Mouse (Mus musculus) embryonic facial prominence, embryonic 15.5 days (tissue): Measurements from ENCODE around the gene Zfp169. TPM values are rescaled to one million over a fixed set of nuclear protein-coding genes. Genes with fewer than 3 reads are reported as not detected.
A peak's percentile ranks its signal among the peaks of the same experiment; 100 is the strongest.

Experiments used
- ATAC-seq: fragments of 200-750 bp; cut with Nextera tagmentation; 2 replicates; pipeline ENCODE4 v1.8.0; 2017; ENCODE audit warnings: low read depth, moderate TSS enrichment; ENCODE audit not compliant: insufficient number of reproducible peaks, low FRiP score, low TSS enrichment
- H3K27ac ChIP-seq: fragments of 300-500 bp; sonication (generic); replicated peaks from 2 replicates; pipeline ENCODE4 v1.5.1; 2015; ENCODE audit warnings: mild to moderate bottlenecking, inconsistent platforms
- H3K27me3 ChIP-seq: fragments of 300-500 bp; sonication (generic); 2 replicates; pipeline ENCODE4 v1.6.1; 2015; ENCODE audit warnings: inconsistent platforms
- H3K36me3 ChIP-seq: fragments of 300-500 bp; sonication (generic); 2 replicates; pipeline ENCODE4 v1.6.1; 2015; ENCODE audit warnings: mild to moderate bottlenecking, inconsistent platforms
- H3K4me1 ChIP-seq: fragments of 300-500 bp; sonication (generic); 2 replicates; pipeline ENCODE4 v1.6.1; 2015; ENCODE audit warnings: inconsistent platforms
- H3K4me2 ChIP-seq: fragments of 300-500 bp; sonication (generic); replicated peaks from 2 replicates; pipeline ENCODE4 v1.6.1; 2015; ENCODE audit warnings: mild to moderate bottlenecking, inconsistent platforms
- H3K4me3 ChIP-seq: fragments of 300-500 bp; sonication (generic); replicated peaks from 2 replicates; pipeline ENCODE4 v1.5.1; 2015; ENCODE audit warnings: mild to moderate bottlenecking, inconsistent platforms
- H3K9ac ChIP-seq: fragments of 300-500 bp; sonication (generic); 2 replicates; pipeline ENCODE4 v1.6.1; 2015; ENCODE audit warnings: inconsistent platforms
- H3K9me3 ChIP-seq: fragments of 300-500 bp; sonication (generic); replicated peaks from 2 replicates; pipeline ENCODE4 v1.6.1; 2016; ENCODE audit warnings: inconsistent platforms
- WGBS: fragments of 180-500 bp; shearing (Covaris S2); methylation state at CpG from one replicate; pipeline ENCODE4 v1.1.7; 2015; 5-methylcytosine and 5-hydroxymethylcytosine counted together
- polyA plus RNA-seq: library from polyadenylated mRNA; unstranded; fragments of >200 nt; fragmentation: Nextera tagmentation; extraction: Ambion mirVana; gene quantifications from 2 replicates; pipeline ENCODE4 v1.2.1, GENCODE M21; 2015

The Zfp169 gene
- polyA plus RNA-seq, 1 experiment from 2014 or later = 4.0 TPM

DNA sequence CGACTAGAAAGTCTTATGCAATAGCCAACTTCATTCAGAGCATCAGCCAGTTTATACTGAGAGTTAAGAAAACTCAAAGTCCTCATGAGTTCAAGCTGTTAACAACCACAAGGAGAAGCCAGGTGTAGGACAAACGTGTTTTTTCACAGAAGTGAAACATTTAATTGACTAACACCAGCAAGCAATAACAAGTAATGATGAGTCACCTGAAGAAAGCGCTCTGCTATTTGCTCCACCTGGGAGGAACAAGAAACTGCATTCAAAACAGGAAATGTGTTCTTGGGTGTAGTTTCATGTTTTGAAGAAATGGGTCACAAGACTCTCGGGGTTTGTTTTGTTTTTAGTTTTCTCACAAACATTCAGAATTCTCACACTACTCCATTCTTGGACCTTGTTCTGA lies 2.6 kb upstream of the Zfp169 start:
- no peaks in the 10 kb centered on the region for H3K9me3 ChIP-seq
- no peak overlapping the region for H3K4me2 ChIP-seq
- peaks cover 10% of the 10 kb centered on the region for H3K4me1 ChIP-seq
- no peak overlapping the region for H3K4me3 ChIP-seq
- WGBS = 73% methylated on average over 4 of the region's 4 CpGs
- H3K9ac ChIP-seq = no peak overlapping the region
- ATAC-seq = no peak
- H3K27me3 ChIP-seq = no peaks in the 10 kb centered on the region
- H3K36me3 ChIP-seq = no peaks in the 10 kb centered on the region
- H3K27ac ChIP-seq = no peak overlapping the region

DNA sequence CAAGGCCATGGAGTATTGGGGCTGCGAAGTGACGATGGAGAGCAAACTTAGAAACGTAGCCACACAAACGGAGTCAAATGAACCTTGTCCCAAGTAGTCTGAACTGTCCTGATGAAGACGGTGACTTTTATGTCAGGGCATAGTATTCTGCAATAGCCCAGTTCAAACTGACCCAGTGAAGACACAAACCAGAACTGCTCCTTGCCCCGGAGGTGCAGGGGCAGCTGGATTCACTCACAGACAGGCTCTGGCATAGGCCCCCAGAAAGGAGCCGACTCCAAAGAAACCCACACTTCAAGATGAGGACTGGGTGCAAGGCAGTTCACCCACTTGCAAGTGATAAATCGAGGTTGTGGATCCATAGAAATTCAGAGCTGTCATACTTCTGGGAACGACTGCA lies 4.6 kb downstream of the Zfp169 start:
- no peaks in the 10 kb centered on the region for H3K9me3 ChIP-seq
- H3K27ac ChIP-seq = no peak overlapping the region
- no peak for ATAC-seq
- 85% methylated on average over 9 of the region's 9 CpGs for WGBS
- peaks cover 10% of the 10 kb centered on the region for H3K4me1 ChIP-seq
- H3K27me3 ChIP-seq = no peaks in the 10 kb centered on the region
- no peak overlapping the region for H3K4me3 ChIP-seq
- peaks cover 23% of the 10 kb centered on the region for H3K36me3 ChIP-seq
- H3K9ac ChIP-seq = no peak overlapping the region
- no peak overlapping the region for H3K4me2 ChIP-seq

DNA sequence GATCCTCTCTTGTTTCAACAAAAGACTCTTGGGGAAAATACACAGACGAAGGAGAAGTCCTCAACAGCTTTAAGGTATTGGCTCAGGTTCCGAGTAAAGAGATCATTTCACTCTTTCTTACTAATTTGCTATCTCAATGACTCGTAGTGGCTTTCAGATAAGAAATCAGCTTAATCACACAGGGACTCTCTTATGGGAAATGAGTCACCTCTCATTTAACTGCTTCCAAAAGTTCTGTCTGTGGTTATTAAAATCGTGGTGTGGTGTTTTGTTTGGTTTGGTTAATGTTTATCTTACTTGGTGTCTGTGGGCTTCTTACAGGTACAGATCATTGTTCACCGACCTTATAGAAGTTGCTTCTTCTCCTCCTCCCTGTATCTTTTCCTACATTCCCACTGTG lies 10.8 kb downstream of the Zfp169 start:
- WGBS = 85% methylated on average over 5 of the region's 5 CpGs
- H3K9me3 ChIP-seq = no peaks in the 10 kb centered on the region
- H3K4me3 ChIP-seq = no peak overlapping the region
- H3K9ac ChIP-seq = no peak overlapping the region
- no peaks in the 10 kb centered on the region for H3K27me3 ChIP-seq
- H3K27ac ChIP-seq = no peak overlapping the region
- ATAC-seq = no peak
- H3K36me3 ChIP-seq = peaks cover 41% of the 10 kb centered on the region
- 0 out of 2 replicates have a peak, but pooled peaks cover 12% of the 10 kb centered on the region for H3K4me1 ChIP-seq
- H3K4me2 ChIP-seq = no peak overlapping the region

DNA sequence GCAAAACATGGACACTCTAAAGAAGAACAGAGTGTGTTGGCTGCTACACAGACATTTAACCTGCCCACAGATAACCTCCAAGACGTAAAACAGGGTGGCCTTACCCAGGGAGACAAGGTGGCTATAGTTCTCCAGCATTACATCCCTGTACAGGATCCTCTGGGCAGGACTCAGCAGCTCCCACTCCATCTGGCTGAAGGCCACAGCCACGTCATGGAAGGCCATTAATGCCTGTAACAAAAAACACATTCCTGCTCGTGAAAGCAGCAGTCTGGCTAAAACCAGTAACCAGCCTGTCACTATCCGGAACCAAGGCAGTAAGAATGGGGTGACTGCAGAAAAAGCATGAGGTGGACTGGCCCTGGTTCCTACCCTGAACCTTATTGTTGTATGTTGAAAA lies 14.6 kb downstream of the Zfp169 start:
- Histone ChIP-seq H3K9me3 (no peaks in the 10 kb centered on the region; the same call in 1 of the 2 replicates), H3K4me3 (no peak overlapping the region), H3K36me3 (peaks cover 30% of the 10 kb centered on the region), H3K27me3 (no peaks in the 10 kb centered on the region), H3K27ac (peak overlapping the region; percentile 34; the same call in 1 of the 2 replicates), H3K4me2 (no peak overlapping the region), H3K9ac (no peak overlapping the region), H3K4me1 (0 out of 2 replicates have a peak, but pooled peaks cover 12% of the 10 kb centered on the region)
- ATAC-seq = no peak; the same call in 1 of the 2 replicates
- WGBS = 50% methylated on average over 4 of the region's 4 CpGs

DNA sequence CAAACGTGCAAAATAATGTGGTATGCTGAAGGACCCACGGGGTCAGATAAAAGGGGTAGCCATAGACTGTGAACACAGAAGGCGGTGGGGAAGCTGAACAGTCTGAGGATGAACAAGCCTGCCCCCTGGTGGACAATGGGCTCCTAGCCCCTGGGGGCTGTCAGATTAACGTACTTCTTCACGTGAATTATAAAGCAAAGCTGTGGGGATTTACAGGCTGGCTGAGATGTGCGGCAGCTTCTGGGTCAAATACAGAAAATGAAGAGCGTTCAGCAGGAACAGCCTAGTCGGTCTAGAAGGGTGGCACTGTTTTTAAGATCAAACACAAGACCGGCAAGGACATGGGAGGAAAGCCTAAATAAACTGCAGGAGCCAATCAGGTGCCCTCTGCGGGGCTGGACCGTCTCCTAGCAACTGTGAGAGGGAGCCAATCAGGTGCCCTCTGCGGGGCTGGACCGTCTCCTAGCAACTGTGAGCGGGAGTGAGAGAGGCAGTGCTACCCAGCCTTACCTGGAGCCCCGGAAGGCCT lies 15.5 kb downstream of the Zfp169 start:
- WGBS = 20% methylated on average over 15 of the region's 15 CpGs
- ATAC-seq = peak; percentile 84; the same call in 1 of the 2 replicates
- no peak overlapping the region for H3K4me2 ChIP-seq
- H3K4me1 ChIP-seq = 0 out of 2 replicates have a peak, but pooled peaks cover 12% of the 10 kb centered on the region
- peaks cover 26% of the 10 kb centered on the region for H3K36me3 ChIP-seq
- H3K27me3 ChIP-seq = no peaks in the 10 kb centered on the region
- no peak overlapping the region for H3K4me3 ChIP-seq
- H3K27ac ChIP-seq = no peak overlapping the region
- H3K9me3 ChIP-seq = no peaks in the 10 kb centered on the region; the same call in 1 of the 2 replicates
- no peak overlapping the region for H3K9ac ChIP-seq

DNA sequence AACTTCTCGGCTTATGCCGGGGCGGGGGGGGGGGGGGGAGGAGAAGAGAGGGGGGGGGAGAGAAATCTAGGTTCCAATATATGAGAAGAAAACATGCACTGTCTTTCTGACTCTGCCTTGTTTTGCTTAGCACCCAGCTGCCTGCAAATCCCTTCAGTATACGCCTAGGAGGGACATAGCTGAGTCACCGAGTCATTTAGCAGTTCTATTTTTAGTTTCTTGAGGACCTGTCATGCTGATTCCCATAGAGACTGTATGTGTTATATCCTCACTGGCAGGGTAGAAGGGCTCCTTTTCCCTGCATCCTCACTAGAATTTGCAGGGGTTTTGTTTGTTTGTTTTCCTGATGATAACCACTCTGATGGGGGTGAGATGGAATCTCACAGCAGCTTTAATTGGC lies 20.1 kb downstream of the Zfp169 start:
- H3K27me3 ChIP-seq = no peaks in the 10 kb centered on the region
- H3K4me1 ChIP-seq = 0 out of 2 replicates have a peak, but pooled peaks cover 4% of the 10 kb centered on the region
- H3K27ac ChIP-seq = no peak overlapping the region
- H3K9me3 ChIP-seq = no peaks in the 10 kb centered on the region; the same call in 1 of the 2 replicates
- H3K4me2 ChIP-seq = no peak overlapping the region
- no peak for ATAC-seq
- H3K4me3 ChIP-seq = no peak overlapping the region
- WGBS = 69% methylated on average over 4 of the region's 5 CpGs
- no peak overlapping the region for H3K9ac ChIP-seq
- peaks cover 49% of the 10 kb centered on the region for H3K36me3 ChIP-seq

DNA sequence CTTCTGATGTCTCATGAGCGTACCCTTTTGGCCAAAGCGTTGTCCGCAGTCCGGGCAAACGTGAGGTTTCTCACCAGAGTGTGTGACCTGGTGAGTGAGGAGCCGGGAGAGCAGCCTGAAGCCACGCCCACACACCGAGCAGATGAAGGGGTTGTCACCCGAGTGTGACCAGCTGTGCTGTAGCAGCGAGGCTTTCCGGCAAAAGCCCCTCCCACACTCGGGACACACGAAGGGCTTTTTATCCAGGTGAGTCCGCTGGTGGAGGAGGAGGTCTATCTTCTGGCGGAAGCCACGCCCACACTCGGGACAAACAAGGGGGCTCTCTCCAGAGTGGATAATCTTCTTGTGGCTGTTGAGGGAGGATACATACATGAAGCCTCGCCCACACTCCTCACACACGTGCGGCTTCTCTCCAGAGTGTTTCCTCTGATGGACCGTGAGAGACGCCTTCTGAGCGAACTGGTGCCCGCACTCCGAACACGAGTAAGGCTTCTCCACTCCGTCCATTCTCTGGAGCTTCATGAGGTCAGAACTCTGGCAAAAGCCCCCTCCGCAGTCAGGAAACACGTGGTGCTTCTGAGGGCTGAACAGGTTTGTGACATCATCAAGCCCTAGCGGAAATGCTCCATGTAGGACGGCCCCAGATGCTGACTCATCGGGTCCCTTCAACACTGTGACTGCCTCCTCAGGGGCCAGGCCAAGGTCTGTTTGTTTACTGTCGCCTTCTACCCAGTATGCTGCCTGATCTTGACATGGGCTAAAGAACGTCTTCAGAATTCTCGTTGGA lies 22.7 kb downstream of the Zfp169 start:
- ATAC-seq = no peak
- H3K36me3 ChIP-seq = peaks cover 49% of the 10 kb centered on the region
- no peaks in the 10 kb centered on the region for H3K4me1 ChIP-seq
- H3K4me3 ChIP-seq = no peak overlapping the region
- H3K9me3 ChIP-seq = no peaks in the 10 kb centered on the region
- no peaks in the 10 kb centered on the region for H3K27me3 ChIP-seq
- H3K27ac ChIP-seq = no peak overlapping the region
- no peak overlapping the region for H3K4me2 ChIP-seq
- H3K9ac ChIP-seq = no peak overlapping the region
- WGBS = 89% methylated on average over 35 of the region's 35 CpGs

DNA sequence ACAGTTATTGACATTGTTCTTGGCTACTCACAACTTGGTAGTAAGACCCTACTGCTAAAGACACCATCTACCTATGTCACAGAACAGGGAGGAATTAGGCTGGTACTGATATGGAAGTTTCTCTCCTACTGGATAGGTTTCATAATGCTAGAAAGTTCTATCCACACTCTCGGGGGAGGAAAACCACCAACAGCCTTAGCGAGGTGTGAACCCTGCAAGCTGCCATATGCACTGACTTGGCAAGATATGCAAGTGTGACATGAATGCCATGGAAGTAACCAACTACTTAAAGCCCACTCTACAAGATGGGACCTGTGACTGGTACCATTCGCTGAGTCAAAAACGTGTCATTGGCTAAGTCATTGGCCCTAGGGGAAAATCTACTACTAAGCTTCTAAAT lies 29.6 kb downstream of the Zfp169 start:
- ATAC-seq = no peak
- Histone ChIP-seq H3K9ac (no peak overlapping the region), H3K9me3 (no peaks in the 10 kb centered on the region), H3K4me2 (no peak overlapping the region), H3K4me3 (no peak overlapping the region), H3K4me1 (no peaks in the 10 kb centered on the region), H3K27me3 (no peaks in the 10 kb centered on the region), H3K27ac (no peak overlapping the region), H3K36me3 (peaks cover 13% of the 10 kb centered on the region)
- 89% methylated on average over 4 of the region's 4 CpGs for WGBS

DNA sequence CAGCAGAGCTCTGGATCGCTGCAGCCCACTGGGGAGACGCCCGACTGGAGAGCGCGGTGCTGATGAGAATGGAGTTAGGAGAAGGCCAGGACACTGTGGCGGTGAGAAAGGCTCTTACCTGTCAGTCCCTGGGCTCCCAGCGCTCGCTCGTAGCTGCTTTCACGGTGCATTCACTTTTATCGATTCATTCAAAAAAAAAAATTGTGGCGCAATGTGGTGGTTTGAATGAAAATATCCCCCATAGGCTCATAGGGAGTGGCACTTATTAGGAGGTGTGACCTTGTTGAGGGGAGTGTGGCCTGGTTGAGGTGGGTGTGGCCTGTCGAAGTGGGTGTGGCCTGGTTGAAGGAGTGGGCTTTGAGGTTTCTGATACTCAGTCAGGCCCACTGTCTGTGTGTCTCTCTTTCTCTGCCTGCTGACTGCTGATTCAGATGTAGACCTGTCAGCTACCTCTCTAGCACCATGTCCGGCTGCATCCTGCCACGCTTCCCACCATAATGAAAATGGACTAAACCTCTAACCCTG lies 44.5 kb downstream of the Zfp169 start:
- H3K4me1 ChIP-seq = 0 out of 2 replicates have a peak, but pooled peaks cover 2% of the 10 kb centered on the region
- no peak overlapping the region for H3K4me2 ChIP-seq
- H3K27me3 ChIP-seq = peaks cover 10% of the 10 kb centered on the region; the same call in 1 of the 2 replicates
- H3K9ac ChIP-seq = no peak overlapping the region
- H3K36me3 ChIP-seq = no peaks in the 10 kb centered on the region
- no peak; the same call in 1 of the 2 replicates for ATAC-seq
- no peak overlapping the region for H3K4me3 ChIP-seq
- no peak overlapping the region for H3K27ac ChIP-seq
- WGBS = 68% methylated on average over 15 of the region's 15 CpGs
- H3K9me3 ChIP-seq = no peaks in the 10 kb centered on the region

DNA sequence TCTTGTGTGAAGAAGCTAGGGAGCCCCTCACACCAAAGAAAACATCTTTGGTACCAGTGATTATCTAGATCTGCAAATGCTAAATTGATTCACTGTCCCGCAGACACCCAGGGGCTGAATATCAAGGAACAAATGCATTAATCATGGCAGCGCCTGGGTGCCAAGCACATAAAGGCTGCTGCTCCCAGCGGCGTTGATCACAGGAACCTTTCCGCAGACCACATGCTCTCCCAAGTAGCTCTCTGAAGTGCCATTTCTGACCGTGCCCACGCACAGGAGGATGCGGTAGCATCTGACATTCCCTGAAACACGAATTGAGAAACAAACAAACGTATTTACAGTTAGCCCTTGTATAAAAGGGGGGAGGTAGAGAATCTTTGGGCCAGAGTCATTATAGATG lies 47.1 kb downstream of the Zfp169 start:
- Histone ChIP-seq H3K9ac (no peak overlapping the region), H3K27ac (no peak overlapping the region), H3K4me3 (no peak overlapping the region), H3K9me3 (no peaks in the 10 kb centered on the region), H3K4me1 (no peaks in the 10 kb centered on the region), H3K27me3 (peaks cover 10% of the 10 kb centered on the region; the same call in 1 of the 2 replicates), H3K4me2 (no peak overlapping the region), H3K36me3 (no peaks in the 10 kb centered on the region)
- no peak for ATAC-seq
- WGBS = 65% methylated on average over 10 of the region's 10 CpGs

DNA sequence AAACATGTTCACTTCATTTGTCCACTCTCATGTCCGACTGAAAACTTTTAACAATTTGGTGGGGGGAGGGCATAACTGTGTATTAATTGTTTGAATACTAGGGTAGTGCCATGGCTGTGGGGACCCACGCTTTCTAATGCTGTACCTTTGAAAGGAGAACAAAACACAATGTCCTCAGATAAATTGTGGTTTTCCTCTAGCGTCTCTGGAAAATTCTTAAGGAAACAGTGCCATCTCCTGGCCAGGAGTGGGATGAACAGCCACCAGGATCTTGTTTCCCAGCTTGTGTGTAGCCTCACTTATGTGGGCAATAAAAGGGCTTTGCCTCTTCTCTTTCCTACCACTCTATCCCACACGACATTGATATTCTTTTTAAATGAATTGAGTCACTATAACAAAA lies 49.1 kb downstream of the Zfp169 start:
- H3K27me3 ChIP-seq = peaks cover 10% of the 10 kb centered on the region; the same call in 1 of the 2 replicates
- ATAC-seq = no peak

More for the DNA sequence above, 49.1 kb downstream of the Zfp169 start:
- WGBS = 13% methylated on average over 4 of the region's 4 CpGs
- Histone ChIP-seq H3K27ac (no peak overlapping the region), H3K9me3 (no peaks in the 10 kb centered on the region), H3K4me2 (no peak overlapping the region), H3K36me3 (no peaks in the 10 kb centered on the region), H3K4me3 (no peak overlapping the region), H3K4me1 (no peaks in the 10 kb centered on the region), H3K9ac (no peak overlapping the region)
